Mouse (Mus musculus) liver, embryonic 16.5 days (tissue): ENCODE results near the gene Gm5941. TPM values are rescaled to one million over a fixed set of nuclear protein-coding genes. Genes with fewer than 3 reads are reported as not detected.
"Not testable (repeated sequence)": the region's sequence is repeated elsewhere in the genome, so short reads cannot be mapped to it uniquely, and the experiment has no call there.

Source experiments
- ATAC-seq: fragments of 200-750 bp; cut with Nextera tagmentation; 2 replicates; pipeline ENCODE4 v1.8.0; 2017; ENCODE audit warnings: low read depth, mild to moderate bottlenecking, moderate number of reproducible peaks, moderate library complexity
- H3K27ac ChIP-seq: fragments of 300-500 bp; sonication (generic); 2 replicates; pipeline ENCODE4 v1.5.1; 2014; ENCODE audit warnings: mild to moderate bottlenecking, low read length
- H3K27me3 ChIP-seq: fragments of 300-500 bp; sonication (generic); 2 replicates; pipeline ENCODE4 v1.6.1; 2014; ENCODE audit warnings: low read depth, low read length, mixed read lengths; ENCODE audit not compliant: control insufficient read depth, insufficient read depth
- H3K36me3 ChIP-seq: fragments of 300-500 bp; sonication (generic); 2 replicates; pipeline ENCODE4 v1.6.1; 2014; ENCODE audit warnings: mild to moderate bottlenecking; ENCODE audit not compliant: control insufficient read depth, insufficient read depth
- H3K4me1 ChIP-seq: fragments of 300-500 bp; sonication (generic); 2 replicates; pipeline ENCODE4 v1.6.1; 2014; ENCODE audit warnings: low read depth, low read length, mixed read lengths; ENCODE audit not compliant: control insufficient read depth
- H3K4me2 ChIP-seq: fragments of 300-500 bp; sonication (generic); 2 replicates; pipeline ENCODE4 v1.6.1; 2014; ENCODE audit warnings: low read depth, low read length, mixed read lengths
- H3K4me3 ChIP-seq: fragments of 300-500 bp; sonication (generic); 2 replicates; pipeline ENCODE4 v1.5.1; 2014; ENCODE audit warnings: low read depth, mild to moderate bottlenecking, low read length
- H3K9ac ChIP-seq: fragments of 300-500 bp; sonication (generic); 2 replicates; pipeline ENCODE4 v1.6.1; 2014; ENCODE audit warnings: low read depth, low read length
- H3K9me3 ChIP-seq: fragments of 300-500 bp; sonication (generic); replicated peaks from 2 replicates; pipeline ENCODE4 v1.6.1; 2016; ENCODE audit warnings: low read length; ENCODE audit not compliant: control insufficient read depth
- WGBS: fragments of 180-500 bp; shearing (Covaris S2); extraction: QIAGEN DNeasy Blood & Tissue Kit; methylation state at CpG from one replicate; pipeline ENCODE4 v1.1.7; 2014; ENCODE audit not compliant: insufficient replicate concordance; 5-methylcytosine and 5-hydroxymethylcytosine counted together
- polyA plus RNA-seq: library from polyadenylated mRNA; unstranded; fragments of >200 nt; fragmentation: Nextera tagmentation; extraction: Ambion mirVana; gene quantifications from 2 replicates; pipeline ENCODE4 v1.2.1, GENCODE M21; 2015

Gm5941 gene
- polyA plus RNA-seq, result not detected in 2 replicates

GRCm38 (mm10) chrX:92489649-92490048, at the start of gene Gm5941:
Gene Gm5941 (plus strand): TSS chrX:92489949.
- not testable (repeated sequence) for H3K27me3 ChIP-seq, H3K9me3 ChIP-seq, H3K4me2 ChIP-seq, H3K27ac ChIP-seq, ATAC-seq, H3K4me3 ChIP-seq, H3K9ac ChIP-seq, H3K36me3 ChIP-seq, H3K4me1 ChIP-seq
- 66% methylated on average over 4 of the region's 4 CpGs for WGBS

GRCm38 (mm10) chrX:92460496-92460895, 29.3 kb upstream of the Gm5941 start:
- Histone ChIP-seq H3K4me3 (no peak overlapping the region), H3K9me3 (no peaks in the 10 kb centered on the region), H3K4me2 (no peak overlapping the region), H3K36me3 (no peaks in the 10 kb centered on the region), H3K27me3 (no peaks in the 10 kb centered on the region), H3K4me1 (no peaks in the 10 kb centered on the region), H3K9ac (no peak overlapping the region), H3K27ac (no peak overlapping the region)
- no peak for ATAC-seq
- 20% methylated on average over 3 of the region's 3 CpGs for WGBS

GRCm38 (mm10) chrX:92464773-92465172, 25.0 kb upstream of the Gm5941 start:
- Histone ChIP-seq H3K9me3 (no peaks in the 10 kb centered on the region), H3K27me3 (no peaks in the 10 kb centered on the region), H3K4me2 (no peak overlapping the region), H3K36me3 (no peaks in the 10 kb centered on the region), H3K4me1 (no peaks in the 10 kb centered on the region), H3K27ac (no peak overlapping the region), H3K4me3 (no peak overlapping the region), H3K9ac (no peak overlapping the region)
- WGBS, result 26% methylated on average over 4 of the region's 4 CpGs
- ATAC-seq, result no peak

- 20% methylated on average over 1 of the region's 1 CpGs for WGBS
- Histone ChIP-seq H3K9me3 (no peaks in the 10 kb centered on the region), H3K27ac (no peak overlapping the region), H3K36me3 (no peaks in the 10 kb centered on the region), H3K4me2 (no peak overlapping the region), H3K9ac (no peak overlapping the region), H3K4me1 (no peaks in the 10 kb centered on the region), H3K27me3 (no peaks in the 10 kb centered on the region), H3K4me3 (no peak overlapping the region)
- ATAC-seq, result no peak
These were observed 8.5 kb downstream of the Gm5941 start for GRCm38 (mm10) chrX:92498254-92498653.

DNA sequence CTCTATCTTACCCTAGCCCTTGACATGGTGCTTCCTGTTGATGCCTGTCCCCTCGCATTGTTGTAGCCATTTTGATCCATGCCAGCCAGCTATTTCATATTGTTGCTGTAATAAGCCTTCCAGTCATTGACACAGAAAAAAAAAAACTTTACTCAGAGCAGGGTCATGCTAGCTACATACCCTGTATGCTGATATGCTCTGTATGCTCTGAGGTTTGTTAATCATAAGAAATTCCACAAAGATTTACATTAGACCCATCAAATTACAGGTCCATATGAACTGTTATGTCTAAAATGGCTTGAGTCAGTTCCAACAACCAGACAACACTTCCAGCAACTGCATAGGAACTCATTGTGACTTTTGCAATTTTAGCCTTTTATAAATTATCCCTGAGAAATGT, 38.1 kb downstream of the Gm5941 start:
- Histone ChIP-seq H3K27me3 (no peaks in the 10 kb centered on the region), H3K9ac (no peak overlapping the region), H3K9me3 (no peaks in the 10 kb centered on the region), H3K4me3 (no peak overlapping the region), H3K27ac (no peak overlapping the region), H3K4me1 (no peaks in the 10 kb centered on the region), H3K36me3 (no peaks in the 10 kb centered on the region), H3K4me2 (no peak overlapping the region)
- ATAC-seq, result no peak
- 45% methylated on average over 1 of the region's 1 CpGs for WGBS

Other genes starting within 250 kb of the Gm5941 start
- not detected in 2 replicates for gene Mageb18, start 109.6 kb downstream of the Gm5941 start, polyA plus RNA-seq